Mouse (Mus musculus) gastrocnemius, postnatal 14 days (tissue): ENCODE measurements around the gene Rock2. TPM values are rescaled to one million over a fixed set of nuclear protein-coding genes. Genes with fewer than 3 reads are reported as not detected.

Experiments
- DNase-seq: peaks from one replicate; pipeline ENCODE4 v3.0.0; 2021; ENCODE audit warnings: mixed read lengths
- intact Hi-C: fragments of 180-260 bp; cut with DNase I; formaldehyde crosslinking; loops from one replicate; pipeline ENCODE4 v1.15.1; 2025; ENCODE audit warnings: low total_unique reads
- total RNA-seq, 2 experiments: library from RNA; stranded (reverse); gene quantifications; 2 replicates each; pipeline ENCODE4 v1.2.3; 2021

The Rock2 gene
- total RNA-seq, 2 experiments from 2014 or later = 71.6 to 76.3 TPM

DNA sequence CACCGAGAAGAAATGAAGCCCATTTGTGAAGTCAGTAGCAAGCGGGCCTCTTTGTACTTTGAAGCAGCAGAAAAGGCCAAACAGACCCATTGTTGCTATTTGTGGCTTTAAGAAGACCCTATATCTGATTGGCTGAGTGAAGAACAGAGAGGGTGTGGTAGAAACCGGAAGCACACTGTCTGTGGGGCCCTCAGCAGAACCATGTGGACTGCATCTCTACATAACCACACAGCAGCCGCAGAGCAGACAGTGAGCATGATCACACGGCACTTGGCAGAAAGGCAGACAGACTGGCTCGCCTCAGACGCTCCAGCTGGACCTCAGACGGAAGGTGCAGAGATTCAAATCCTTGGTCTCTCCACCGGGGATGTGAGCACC, 138.8 kb downstream of the Rock2 start:
- intact Hi-C loops = loop anchor here (5.0 kb wide), 1 partner anchor 224 kb away; no protein-coding TSS in a partner anchor
- DNase-seq = no peak

DNA sequence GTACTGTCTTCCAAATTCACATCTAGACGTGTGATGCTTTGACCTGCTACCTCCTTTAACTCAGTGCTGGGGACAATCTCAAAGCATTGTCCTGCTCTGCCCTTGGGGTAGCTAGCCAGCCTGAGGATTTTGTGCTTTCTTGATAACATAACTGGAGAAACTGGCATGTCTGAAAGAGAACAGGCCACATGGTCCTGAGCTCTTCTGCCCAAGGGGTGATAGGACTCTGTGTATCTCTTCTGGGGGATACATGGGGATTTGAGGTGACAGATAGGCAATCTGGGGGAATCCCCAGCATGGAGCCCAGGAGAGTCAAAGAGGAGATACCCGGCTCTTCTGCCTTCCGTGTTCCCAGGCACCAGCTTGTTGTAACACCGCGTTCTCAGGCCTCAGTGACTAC, 140.0 kb downstream of the Rock2 start:
- intact Hi-C loops = loop anchor here (5.0 kb wide), 1 partner anchor 223 kb away; no protein-coding TSS in a partner anchor
- no peak for DNase-seq

- DNase-seq = no peak
- intact Hi-C loops = no loop called here
Observed at GRCm38 (mm10) chr12:17035128-17035527, 140.4 kb downstream of the Rock2 start.

GRCm38 (mm10) chr12:17036532-17036931, 141.8 kb downstream of the Rock2 start:
- intact Hi-C loops = no loop called here

DNA sequence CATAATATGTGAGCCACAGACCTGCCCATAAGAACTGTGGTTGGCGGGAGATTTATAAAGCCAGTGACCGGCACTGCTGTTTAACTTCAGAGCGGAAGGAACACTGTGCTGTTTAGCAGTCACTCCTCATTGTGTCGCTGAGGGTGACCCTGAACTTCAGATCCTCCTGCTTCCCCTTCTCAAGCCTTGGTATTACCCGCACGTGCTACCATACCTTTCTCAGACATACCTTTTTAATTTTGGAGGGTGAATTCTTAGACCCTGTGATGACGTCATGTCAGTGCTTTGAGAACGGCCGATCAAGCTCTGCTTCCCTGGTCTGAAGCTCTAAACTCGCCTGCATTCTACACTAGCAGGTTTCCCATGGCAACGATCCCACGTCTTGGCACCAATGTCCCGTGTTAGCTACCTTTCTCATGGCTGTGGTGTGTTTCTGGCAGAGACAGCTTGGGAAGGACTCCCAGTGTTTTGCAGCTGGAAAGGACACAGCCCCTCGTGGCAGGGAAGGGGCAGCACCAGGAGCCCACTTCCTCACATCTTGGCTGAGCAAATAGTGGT, 142.4 kb downstream of the Rock2 start:
- DNase-seq = no peak
- intact Hi-C loops = no loop called here

More at GRCm38 (mm10) chr12:17036532-17036931, 141.8 kb downstream of the Rock2 start:
- no peak for DNase-seq

Other genes starting within 250 kb of the Rock2 start
- 1 to 10 TPM; 1.5 to 1.7 TPM for gene Ntsr2, start 241.5 kb upstream of the Rock2 start, total RNA-seq
- gene Greb1, start 94.0 kb upstream of the Rock2 start, total RNA-seq = 1 to 10 TPM in 1 of 2 experiments, under 1 TPM in 1; 0.70 to 1.1 TPM
- 10 to 100 TPM; 55.0 to 62.3 TPM for gene E2f6, start 83.9 kb upstream of the Rock2 start, total RNA-seq
- 1 to 10 TPM; 1.8 TPM for gene Pqlc3, start 105.5 kb downstream of the Rock2 start, total RNA-seq
- not detected for gene 2410004P03Rik, start 116.8 kb downstream of the Rock2 start, total RNA-seq